ENCODE assay signal across 7 mouse cellular contexts in genomic region chr6:52191860-52192550, GRCm38 (mm10). TPM values are rescaled to one million over a fixed set of nuclear protein-coding genes. Genes with fewer than 3 reads are reported as not detected.
DNase-seq lines count a peak whose midpoint lies in the region; ATAC-seq lines count a peak whose summit lies in the region.

No protein-coding gene starts in this region.

- peak overlapping the region; percentile 26 for H3K9ac ChIP-seq in lung, embryonic 15.5 days
- peak overlapping the region; percentile 47 for H3K9ac ChIP-seq in neural tube, embryonic 15.5 days (replicated peaks)

- peak overlapping the region; percentile 62 for H3K27ac ChIP-seq in lung, embryonic 15.5 days
- peak overlapping the region; percentile 83 for H3K27ac ChIP-seq in neural tube, embryonic 15.5 days (replicated peaks)

- H3K4me1 ChIP-seq in lung, embryonic 15.5 days = peaks cover 66% of the 10 kb centered on the region
- H3K4me1 ChIP-seq in neural tube, embryonic 15.5 days = peaks cover 84% of the 10 kb centered on the region

- peak; percentile 70 for ATAC-seq in lung, embryonic 15.5 days (ENCODE audit: borderline replicate concordance, extremely low read depth, low FRiP score, low TSS enrichment)
- ATAC-seq in neural tube, embryonic 15.5 days (ENCODE audit: low FRiP score) = peak; percentile 87

- H3K4me3 ChIP-seq in lung, embryonic 15.5 days = peak overlapping the region; percentile 62
- H3K4me3 ChIP-seq in neural tube, embryonic 15.5 days (replicated peaks) = peak overlapping the region; percentile 59

- WGBS in lung, embryonic 15.5 days = under 1% methylated on average over 38 of the region's 55 CpGs
- under 1% methylated on average over 36 of the region's 55 CpGs for WGBS in neural tube, embryonic 15.5 days

- peaks cover 80% of the 10 kb centered on the region for H3K27me3 ChIP-seq in lung, embryonic 15.5 days
- H3K27me3 ChIP-seq in neural tube, embryonic 15.5 days (replicated peaks) = no peaks in the 10 kb centered on the region

- peak overlapping the region; percentile 55 for H3K4me2 ChIP-seq in lung, embryonic 15.5 days
- peak overlapping the region; percentile 97 for H3K4me2 ChIP-seq in neural tube, embryonic 15.5 days

- peak; percentile 82 for DNase-seq in R1 (ENCODE audit: low read depth, low spot score)
- peak; percentile 90 for DNase-seq in embryo, embryonic 10.5 days (ENCODE audit: low spot score)
- DNase-seq in heart, adult 18-20 months = peak; percentile 74 to 81
- peak; percentile 80 for DNase-seq in kidney, adult 11 months
- DNase-seq in thymus, postnatal 14 days = peak; percentile 90

- no peaks in the 10 kb centered on the region for H3K9me3 ChIP-seq in lung, embryonic 15.5 days
- no peaks in the 10 kb centered on the region for H3K9me3 ChIP-seq in neural tube, embryonic 15.5 days (replicated peaks)

- H3K36me3 ChIP-seq in lung, embryonic 15.5 days = no peaks in the 10 kb centered on the region
- peaks cover 4% of the 10 kb centered on the region; the same call in 1 of the 2 replicates for H3K36me3 ChIP-seq in neural tube, embryonic 15.5 days

RNA-seq across cellular contexts. Expression of gene Hoxa4, which starts 0.5 kb away (rescaled TPM):
- under 1 TPM in 1 of 2 experiments, not detected in 1; 0.41 TPM for total RNA-seq in heart, adult 18-20 months (2021)
- 4.1 and 4.2 TPM in 2 replicates for polyA plus RNA-seq in lung, embryonic 15.5 days (2015; fragmentation: Nextera tagmentation; extraction: Ambion mirVana)
- 2.3 and 5.7 TPM in 2 replicates for polyA plus RNA-seq in neural tube, embryonic 15.5 days (2015; fragmentation: Nextera tagmentation; extraction: Ambion mirVana)

RNA-seq across cellular contexts. Expression of gene Hoxa5, which starts 12.4 kb away (rescaled TPM):
- under 1 TPM; 0.40 to 0.59 TPM for total RNA-seq in heart, adult 18-20 months (2021)
- 48.2 and 48.7 TPM in 2 replicates for polyA plus RNA-seq in lung, embryonic 15.5 days (2015; fragmentation: Nextera tagmentation; extraction: Ambion mirVana)
- polyA plus RNA-seq in neural tube, embryonic 15.5 days (2015; fragmentation: Nextera tagmentation; extraction: Ambion mirVana) = 26.8 and 73.9 TPM in 2 replicates

RNA-seq across cellular contexts. Expression of gene 5730596B20Rik, which starts 14.7 kb away (rescaled TPM):
- not detected for total RNA-seq in heart, adult 18-20 months (2021)
- polyA plus RNA-seq in lung, embryonic 15.5 days (2015; fragmentation: Nextera tagmentation; extraction: Ambion mirVana) = 2.1 and 2.3 TPM in 2 replicates
- polyA plus RNA-seq in neural tube, embryonic 15.5 days (2015; fragmentation: Nextera tagmentation; extraction: Ambion mirVana) = 1.4 and 3.0 TPM in 2 replicates

RNA-seq across cellular contexts. Expression of gene Hoxa6, which starts 16.5 kb away (rescaled TPM):
- not detected for total RNA-seq in heart, adult 18-20 months (2021)
- 2.9 and 3.1 TPM in 2 replicates for polyA plus RNA-seq in lung, embryonic 15.5 days (2015; fragmentation: Nextera tagmentation; extraction: Ambion mirVana)
- 10.3 and 15.0 TPM in 2 replicates for polyA plus RNA-seq in neural tube, embryonic 15.5 days (2015; fragmentation: Nextera tagmentation; extraction: Ambion mirVana)

RNA-seq across cellular contexts. Expression of gene Hoxa3, which starts 21.1 kb away (rescaled TPM):
- 1 to 10 TPM in 1 of 2 experiments, under 1 TPM in 1; 0.32 to 1.9 TPM for total RNA-seq in heart, adult 18-20 months (2021)
- 7.5 and 9.4 TPM in 2 replicates for polyA plus RNA-seq in lung, embryonic 15.5 days (2015; fragmentation: Nextera tagmentation; extraction: Ambion mirVana)
- polyA plus RNA-seq in neural tube, embryonic 15.5 days (2015; fragmentation: Nextera tagmentation; extraction: Ambion mirVana) = 10.7 and 14.6 TPM in 2 replicates

Comparison
In these comparisons a context has a peak if more than half of its experiments do, and no peak if none do; other contexts are left out.
1. Peak in every context shown above with its lines: DNase-seq, ATAC-seq, H3K4me3 ChIP-seq and H3K27ac ChIP-seq.